Mouse (Mus musculus): ENCODE measurements around the gene Olfr1312.
"Not testable (repeated sequence)": the region's sequence is repeated elsewhere in the genome, so short reads cannot be mapped to it uniquely, and the experiment has no call there.

Gene Olfr1312

GRCm38 (mm10) chr2:112050138-112050537 is at the start of gene Olfr1312:
Olfr1312 (minus strand) TSS chr2:112050238.
- no peak for DNase-seq (ENCODE audit: extremely low read depth, low read depth)

DNA sequence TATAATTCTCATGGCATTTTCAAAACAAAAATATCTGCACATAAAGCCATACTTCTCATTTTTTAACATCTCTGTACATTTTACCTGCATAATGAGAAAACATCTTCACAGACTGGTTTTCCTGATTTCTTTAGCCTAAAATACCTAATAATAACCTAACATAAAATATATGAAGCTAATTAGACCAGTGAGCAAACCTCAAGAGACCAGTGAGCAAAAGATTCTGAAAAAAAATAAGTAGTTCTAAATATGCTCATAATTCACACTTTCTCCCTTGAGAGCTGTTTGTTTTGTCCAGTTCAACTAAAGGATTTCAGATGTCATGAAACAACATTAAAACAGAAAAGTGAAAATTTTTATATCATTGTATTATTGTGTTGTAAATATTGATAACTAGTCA is 46.6 kb upstream of the Olfr1312 start, which contains the start of gene Olfr1314:
TSS of gene Olfr1314 (minus strand) at position 101 of the 400 bp plus-strand sequence.
- DNase-seq (ENCODE audit: extremely low read depth, low read depth): no peak

- no peak for DNase-seq (ENCODE audit: extremely low read depth, low read depth)
Measured at GRCm38 (mm10) chr2:112077743-112078142, 27.7 kb upstream of the Olfr1312 start, which contains the start of gene Olfr1313. Olfr1313 (minus strand) TSS chr2:112077843.

- not testable (repeated sequence) for DNase-seq (ENCODE audit: extremely low read depth, low read depth)
Measured at GRCm38 (mm10) chr2:112026971-112027370, 23.1 kb downstream of the Olfr1312 start.

DNA sequence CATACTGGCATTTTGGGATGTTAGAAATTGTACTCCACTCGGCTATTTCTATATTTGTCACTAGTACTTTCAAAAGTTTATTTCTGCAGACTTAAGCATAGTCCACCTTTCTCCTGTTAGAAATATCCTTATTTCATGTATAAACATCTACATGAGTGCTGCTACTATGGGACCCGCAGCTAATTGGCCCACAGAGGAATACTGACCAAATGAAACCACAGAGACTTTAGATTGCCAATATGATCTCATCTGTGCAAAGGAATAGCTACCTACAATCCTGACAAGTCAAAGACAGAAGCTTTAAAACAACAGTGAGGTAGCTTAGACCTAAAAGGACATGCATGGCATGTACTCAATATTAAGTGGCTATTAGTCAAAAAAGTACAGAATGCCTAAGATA is 25.7 kb downstream of the Olfr1312 start, which contains the start of gene Olfr1311:
TSS of gene Olfr1311 (minus strand) at position 101 of the 400 bp plus-strand sequence.
- no peak for DNase-seq (ENCODE audit: extremely low read depth, low read depth)

DNA sequence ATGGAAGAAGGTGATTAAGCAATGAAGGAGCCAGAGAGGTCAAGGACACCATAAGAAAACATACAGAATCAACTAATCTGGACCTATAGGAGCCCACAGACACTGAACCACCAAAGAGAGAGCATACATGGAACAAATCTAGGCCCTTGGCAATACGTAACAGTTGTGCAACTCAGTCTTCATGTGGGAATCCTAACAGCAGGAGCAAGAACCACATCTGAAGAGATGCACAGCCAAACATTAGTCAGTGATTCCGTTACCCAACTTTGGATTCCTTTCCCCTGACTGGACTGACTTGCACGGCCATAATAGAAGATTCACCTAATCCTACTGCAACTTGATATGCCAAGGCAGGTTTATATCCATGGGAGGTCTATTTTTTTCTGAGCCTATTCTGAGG is 35.1 kb downstream of the Olfr1312 start:
- DNase-seq (ENCODE audit: extremely low read depth, low read depth): no peak

- no peak for DNase-seq (ENCODE audit: extremely low read depth, low read depth)
Measured at GRCm38 (mm10) chr2:112012608-112013007, 37.4 kb downstream of the Olfr1312 start, which contains the start of gene Olfr1310. Olfr1310 (minus strand) TSS chr2:112012708.

DNA sequence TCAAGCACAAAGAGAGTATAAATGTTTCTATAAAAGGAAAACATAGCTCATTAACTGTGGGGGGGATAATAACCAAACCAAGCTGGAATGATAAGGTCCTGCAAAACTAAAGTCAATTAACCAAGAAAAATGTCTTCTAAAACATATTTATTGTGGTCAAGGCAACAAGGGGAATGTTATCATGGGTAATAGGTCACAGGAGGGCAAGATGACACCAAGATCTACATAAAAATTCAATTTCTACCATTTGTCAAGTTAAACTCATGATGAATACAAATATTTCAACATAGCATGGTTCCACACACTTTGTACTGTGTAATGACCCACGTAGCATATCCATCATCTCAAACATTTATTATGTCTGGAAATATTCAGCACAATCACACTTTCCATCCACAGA is 59.9 kb downstream of the Olfr1312 start, which contains the start of gene Olfr1309:
TSS of gene Olfr1309 (minus strand) at position 101 of the 400 bp plus-strand sequence.
- DNase-seq (ENCODE audit: extremely low read depth, low read depth): no peak

Measured in MEL-GATA-1-ER (cell line).